Mouse (Mus musculus): ENCODE results near the gene Mcpt9. TPM values are rescaled to one million over a fixed set of nuclear protein-coding genes. Genes with fewer than 3 reads are reported as not detected.
"Not testable (repeated sequence)": the region's sequence is repeated elsewhere in the genome, so short reads cannot be mapped to it uniquely, and the experiment has no call there.

Mcpt9 gene
- polyA plus RNA-seq (2012; fragmentation: generic; extraction: Trizol), result not detected

DNA sequence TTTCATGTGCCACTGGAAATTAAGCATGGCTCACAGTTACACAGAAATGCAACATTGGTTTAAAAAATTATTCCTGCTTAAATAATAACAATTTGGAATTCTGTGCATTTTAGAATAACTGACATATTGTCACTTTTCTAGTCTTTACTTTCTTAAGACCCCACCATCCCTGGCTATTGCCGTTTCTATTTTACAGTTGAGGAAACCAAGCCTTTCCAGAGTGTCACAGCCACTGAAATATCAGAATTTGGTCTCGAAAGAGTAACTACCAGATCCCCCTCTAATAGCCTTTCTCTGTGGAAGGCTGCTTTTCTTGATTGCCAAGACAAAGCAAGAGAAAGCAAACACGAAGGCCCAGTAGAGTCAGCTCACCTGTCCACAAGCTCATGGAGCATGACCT lies at the start of gene Mcpt9:
Mcpt9 (minus strand) TSS at position 101 of the 400 bp plus-strand sequence.
- H3K79me2 ChIP-seq (ENCODE audit: control insufficient read depth, insufficient read depth); H3K4me3 ChIP-seq; H3K36me3 ChIP-seq (ENCODE audit: control insufficient read depth, insufficient read depth); H3K4me2 ChIP-seq (ENCODE audit: low read depth); H3ac ChIP-seq (ENCODE audit: control insufficient read depth, insufficient read length); H3K27me3 ChIP-seq (ENCODE audit: control insufficient read depth, insufficient read depth, insufficient read length): not testable (repeated sequence)

GRCm38 (mm10) chr14:56062213-56062612 lies 31.9 kb upstream of the Mcpt9 start, which contains the start of gene Mcpt4:
Mcpt4 (minus strand) TSS chr14:56062313.
- not testable (repeated sequence) for H3K79me2 ChIP-seq (ENCODE audit: control insufficient read depth, insufficient read depth); H3K36me3 ChIP-seq (ENCODE audit: control insufficient read depth, insufficient read depth); H3K4me2 ChIP-seq (ENCODE audit: low read depth); H3ac ChIP-seq (ENCODE audit: control insufficient read depth, insufficient read length); H3K27me3 ChIP-seq (ENCODE audit: control insufficient read depth, insufficient read depth, insufficient read length); H3K4me3 ChIP-seq

DNA sequence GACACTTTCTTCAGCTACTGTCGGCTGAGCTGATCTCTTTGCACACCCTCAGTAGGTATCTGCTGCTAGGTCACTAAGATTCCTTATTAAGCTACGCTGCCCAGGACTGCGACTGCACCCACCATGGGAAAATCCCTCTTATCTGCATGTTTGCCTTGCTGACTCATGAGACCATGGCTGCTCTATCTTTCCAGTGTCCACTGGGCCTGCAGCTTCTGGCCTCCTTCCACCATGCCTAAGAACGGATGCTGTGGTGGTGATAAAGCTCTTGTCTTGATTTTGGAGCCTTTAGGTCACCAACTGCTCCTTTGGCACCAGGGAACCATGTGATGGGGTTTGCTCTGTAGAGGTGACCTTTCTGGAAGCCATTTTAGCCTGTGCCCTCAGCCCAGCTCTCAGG lies 27.4 kb upstream of the Mcpt9 start:
- H3K36me3 ChIP-seq (ENCODE audit: control insufficient read depth, insufficient read depth), result no peaks in the 10 kb centered on the region
- TF ChIP-seq CEBPB (IDR thresholded peaks at IDR 0.05; ENCODE audit: insufficient read depth, poor library complexity, severe bottlenecking), result no peak
- no peak for TF ChIP-seq POLR2AphosphoS2 (IDR thresholded peaks at IDR 0.05; ENCODE audit: insufficient read length, low read depth)
- TF ChIP-seq TCF3 (IDR thresholded peaks at IDR 0.05; ENCODE audit: insufficient read length, low read depth), result no peak
- no peak for TF ChIP-seq TCF12 (IDR thresholded peaks at IDR 0.05; ENCODE audit: insufficient read depth, poor library complexity, severe bottlenecking)
- no peak for TF ChIP-seq MYOD1 (IDR thresholded peaks at IDR 0.05; ENCODE audit: control insufficient read depth in 1 of 3, insufficient read length in 2 of 3, low read depth in 2 of 3)
- no peak for TF ChIP-seq E2F4 (IDR thresholded peaks at IDR 0.05; ENCODE audit: insufficient read depth)
- TF ChIP-seq POLR2A (IDR thresholded peaks at IDR 0.05; ENCODE audit: insufficient read length, low read depth), result no peak
- no peak for TF ChIP-seq MAX (IDR thresholded peaks at IDR 0.05; ENCODE audit: low read depth)
- no peak for TF ChIP-seq USF1 (IDR thresholded peaks at IDR 0.05; ENCODE audit: low read depth)
- no peak for TF ChIP-seq MYOG (IDR thresholded peaks at IDR 0.05; ENCODE audit: control insufficient read depth in 1 of 3, insufficient read depth in 1 of 3, insufficient read length in 2 of 3, low read depth in 2 of 3)
- no peak for TF ChIP-seq REST (IDR thresholded peaks at IDR 0.05; ENCODE audit: insufficient read depth, insufficient read length)
- TF ChIP-seq SRF (IDR thresholded peaks at IDR 0.05; ENCODE audit: control insufficient read depth, insufficient read length, low read depth), result no peak
- no peaks in the 10 kb centered on the region for H3K79me2 ChIP-seq (ENCODE audit: control insufficient read depth, insufficient read depth)
- H3ac ChIP-seq (ENCODE audit: control insufficient read depth, insufficient read length), result no peak overlapping the region
- peaks cover 7% of the 10 kb centered on the region for H3K27me3 ChIP-seq (ENCODE audit: control insufficient read depth, insufficient read depth, insufficient read length)
- no peak overlapping the region for H3K4me3 ChIP-seq
- no peak overlapping the region for H3K4me2 ChIP-seq (ENCODE audit: low read depth)

- H3K4me2 ChIP-seq (ENCODE audit: low read depth), result no peak overlapping the region
- no peak overlapping the region for H3ac ChIP-seq (ENCODE audit: control insufficient read depth, insufficient read length)
- no peaks in the 10 kb centered on the region for H3K27me3 ChIP-seq (ENCODE audit: control insufficient read depth, insufficient read depth, insufficient read length)
- H3K4me3 ChIP-seq, result no peak overlapping the region
- TF ChIP-seq MAX (IDR thresholded peaks at IDR 0.05; ENCODE audit: low read depth) (no peak), MYOG (IDR thresholded peaks at IDR 0.05; ENCODE audit: control insufficient read depth in 1 of 3, insufficient read depth in 1 of 3, insufficient read length in 2 of 3, low read depth in 2 of 3) (no peak), E2F4 (IDR thresholded peaks at IDR 0.05; ENCODE audit: insufficient read depth) (no peak), POLR2AphosphoS2 (IDR thresholded peaks at IDR 0.05; ENCODE audit: insufficient read length, low read depth) (no peak), TCF3 (IDR thresholded peaks at IDR 0.05; ENCODE audit: insufficient read length, low read depth) (no peak), MYOD1 (IDR thresholded peaks at IDR 0.05; ENCODE audit: control insufficient read depth in 1 of 3, insufficient read length in 2 of 3, low read depth in 2 of 3) (no peak), REST (IDR thresholded peaks at IDR 0.05; ENCODE audit: insufficient read depth, insufficient read length) (no peak), USF1 (IDR thresholded peaks at IDR 0.05; ENCODE audit: low read depth) (no peak), CEBPB (IDR thresholded peaks at IDR 0.05; ENCODE audit: insufficient read depth, poor library complexity, severe bottlenecking) (no peak), SRF (IDR thresholded peaks at IDR 0.05; ENCODE audit: control insufficient read depth, insufficient read length, low read depth) (no peak), POLR2A (IDR thresholded peaks at IDR 0.05; ENCODE audit: insufficient read length, low read depth) (no peak), TCF12 (IDR thresholded peaks at IDR 0.05; ENCODE audit: insufficient read depth, poor library complexity, severe bottlenecking) (no peak)
- H3K36me3 ChIP-seq (ENCODE audit: control insufficient read depth, insufficient read depth), result no peaks in the 10 kb centered on the region
- H3K79me2 ChIP-seq (ENCODE audit: control insufficient read depth, insufficient read depth), result no peaks in the 10 kb centered on the region
Observed at GRCm38 (mm10) chr14:56055408-56055807, 25.1 kb upstream of the Mcpt9 start.

GRCm38 (mm10) chr14:56041792-56042191 lies 11.5 kb upstream of the Mcpt9 start, which contains the start of gene Mcpt2:
Mcpt2 (plus strand) TSS chr14:56042041.
- not testable (repeated sequence) for H3K4me2 ChIP-seq (ENCODE audit: low read depth); H3K4me3 ChIP-seq; H3K79me2 ChIP-seq (ENCODE audit: control insufficient read depth, insufficient read depth); H3K27me3 ChIP-seq (ENCODE audit: control insufficient read depth, insufficient read depth, insufficient read length); H3ac ChIP-seq (ENCODE audit: control insufficient read depth, insufficient read length); H3K36me3 ChIP-seq (ENCODE audit: control insufficient read depth, insufficient read depth)

- Histone ChIP-seq H3K27me3 (ENCODE audit: control insufficient read depth, insufficient read depth, insufficient read length) (no peaks in the 10 kb centered on the region), H3ac (ENCODE audit: control insufficient read depth, insufficient read length) (no peak overlapping the region), H3K4me2 (ENCODE audit: low read depth) (no peak overlapping the region), H3K79me2 (ENCODE audit: control insufficient read depth, insufficient read depth) (no peaks in the 10 kb centered on the region), H3K36me3 (ENCODE audit: control insufficient read depth, insufficient read depth) (no peaks in the 10 kb centered on the region), H3K4me3 (no peak overlapping the region)
- no peak for TF ChIP-seq REST (IDR thresholded peaks at IDR 0.05; ENCODE audit: insufficient read depth, insufficient read length)
- TF ChIP-seq MAX (IDR thresholded peaks at IDR 0.05; ENCODE audit: low read depth), result no peak
- no peak for TF ChIP-seq E2F4 (IDR thresholded peaks at IDR 0.05; ENCODE audit: insufficient read depth)
- no peak for TF ChIP-seq TCF12 (IDR thresholded peaks at IDR 0.05; ENCODE audit: insufficient read depth, poor library complexity, severe bottlenecking)
- no peak for TF ChIP-seq POLR2A (IDR thresholded peaks at IDR 0.05; ENCODE audit: insufficient read length, low read depth)
- TF ChIP-seq TCF3 (IDR thresholded peaks at IDR 0.05; ENCODE audit: insufficient read length, low read depth), result no peak
- no peak for TF ChIP-seq SRF (IDR thresholded peaks at IDR 0.05; ENCODE audit: control insufficient read depth, insufficient read length, low read depth)
- TF ChIP-seq MYOD1 (IDR thresholded peaks at IDR 0.05; ENCODE audit: control insufficient read depth in 1 of 3, insufficient read length in 2 of 3, low read depth in 2 of 3), result no peak
- TF ChIP-seq USF1 (IDR thresholded peaks at IDR 0.05; ENCODE audit: low read depth), result no peak
- TF ChIP-seq POLR2AphosphoS2 (IDR thresholded peaks at IDR 0.05; ENCODE audit: insufficient read length, low read depth), result no peak
- TF ChIP-seq MYOG (IDR thresholded peaks at IDR 0.05; ENCODE audit: control insufficient read depth in 1 of 3, insufficient read depth in 1 of 3, insufficient read length in 2 of 3, low read depth in 2 of 3), result no peak
- TF ChIP-seq CEBPB (IDR thresholded peaks at IDR 0.05; ENCODE audit: insufficient read depth, poor library complexity, severe bottlenecking), result no peak
Observed at GRCm38 (mm10) chr14:56034433-56034832, 4.1 kb upstream of the Mcpt9 start.

DNA sequence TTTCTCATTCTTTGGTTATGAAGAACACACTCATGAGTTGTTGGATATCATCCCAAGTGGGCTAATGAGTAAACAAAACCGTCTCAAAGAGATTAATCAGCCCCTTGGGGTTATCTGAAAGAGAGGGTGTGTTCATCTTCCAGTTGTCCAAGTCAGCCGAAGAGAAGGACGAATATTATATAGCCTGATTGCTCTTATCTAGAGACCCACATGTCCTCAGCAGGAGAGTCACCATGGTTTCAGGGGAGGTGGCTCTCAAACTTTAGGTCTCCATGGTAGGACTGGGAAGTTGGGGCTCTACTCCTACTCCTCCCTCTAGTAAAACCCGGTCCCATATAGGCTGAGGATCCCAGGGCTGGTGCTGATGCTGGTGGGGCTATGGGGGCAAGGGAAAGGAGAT lies 9.0 kb downstream of the Mcpt9 start:
- not testable (repeated sequence) for H3ac ChIP-seq (ENCODE audit: control insufficient read depth, insufficient read length); H3K4me2 ChIP-seq (ENCODE audit: low read depth); H3K4me3 ChIP-seq; H3K36me3 ChIP-seq (ENCODE audit: control insufficient read depth, insufficient read depth); H3K79me2 ChIP-seq (ENCODE audit: control insufficient read depth, insufficient read depth); H3K27me3 ChIP-seq (ENCODE audit: control insufficient read depth, insufficient read depth, insufficient read length)

Measured in myocyte (in vitro differentiated cells).